ENCODE assay signal across 8 mouse cellular contexts in genomic region chr16:11322409-11323323, GRCm38 (mm10). TPM values are rescaled to one million over a fixed set of nuclear protein-coding genes. Genes with fewer than 3 reads are reported as not detected.
A peak's percentile ranks its signal among the peaks of the same experiment; 100 is the strongest.
DNase-seq lines count a peak whose midpoint lies in the region; ATAC-seq lines count a peak whose summit lies in the region.

Snx29 (plus strand) TSS chr16:11322908.

- no peaks in the 10 kb centered on the region for H3K36me3 ChIP-seq in hindbrain, embryonic 12.5 days

- DNase-seq in Muller cell, postnatal 12 days (ENCODE audit: inconsistent ontology term), result peak; percentile 97
- DNase-seq in cerebellum, adult 9-11 months, result peak; percentile 95
- peak; percentile 92 to 97 for DNase-seq in frontal cortex, postnatal 10 days (ENCODE audit: low spot score in 2 of 2)
- peak; percentile 98 for DNase-seq in layer of hippocampus, postnatal 14 days (ENCODE audit: low spot score in 2 of 2)
- peak; percentile 99 for DNase-seq in lung, postnatal 14 days
- DNase-seq in retina, adult 2 months (ENCODE audit: low read depth, low spot score), result peak; percentile 89
- peak; percentile 96 to 98 for DNase-seq in thymus, postnatal 36 days

- peak within 1 kb of the TSS; percentile 86 for H3K4me2 ChIP-seq in hindbrain, embryonic 12.5 days (replicated peaks)

- peak; percentile 97 for ATAC-seq in hindbrain, embryonic 12.5 days (ENCODE audit: low FRiP score)

- no peaks in the 10 kb centered on the region for H3K9me3 ChIP-seq in hindbrain, embryonic 12.5 days (replicated peaks)

- H3K9ac ChIP-seq in hindbrain, embryonic 12.5 days, result peak within 1 kb of the TSS; percentile 90

- 4% methylated on average over 61 of the region's 61 CpGs for WGBS in hindbrain, embryonic 12.5 days

- H3K27ac ChIP-seq in hindbrain, embryonic 12.5 days, result peak within 1 kb of the TSS; percentile 87

- H3K27me3 ChIP-seq in hindbrain, embryonic 12.5 days, result no peaks in the 10 kb centered on the region

- H3K4me1 ChIP-seq in hindbrain, embryonic 12.5 days, result peaks cover 11% of the 10 kb centered on the region

- peak within 1 kb of the TSS; percentile 74 for H3K4me3 ChIP-seq in hindbrain, embryonic 12.5 days

RNA-seq across cellular contexts. Expression of gene Snx29, which starts in this region (rescaled TPM):
- polyA plus RNA-seq in hindbrain, embryonic 12.5 days (2016; fragmentation: Nextera tagmentation; extraction: Ambion mirVana), result 19.0 and 19.2 TPM in 2 replicates
- total RNA-seq in layer of hippocampus, postnatal 14 days (2021), result 10 to 100 TPM; 26.9 to 33.6 TPM

Comparison
In these comparisons a context has a peak if more than half of its experiments do, and no peak if none do; other contexts are left out.
1. Peak in every context shown above with its lines: DNase-seq, ATAC-seq, H3K4me3 ChIP-seq and H3K27ac ChIP-seq.